Mouse (Mus musculus): ENCODE measurements around the gene Magi1. TPM values are rescaled to one million over a fixed set of nuclear protein-coding genes. Genes with fewer than 3 reads are reported as not detected.

Gene Magi1
- polyA plus RNA-seq, 1 experiment from 2014 or later, result 36.2 TPM

DNA sequence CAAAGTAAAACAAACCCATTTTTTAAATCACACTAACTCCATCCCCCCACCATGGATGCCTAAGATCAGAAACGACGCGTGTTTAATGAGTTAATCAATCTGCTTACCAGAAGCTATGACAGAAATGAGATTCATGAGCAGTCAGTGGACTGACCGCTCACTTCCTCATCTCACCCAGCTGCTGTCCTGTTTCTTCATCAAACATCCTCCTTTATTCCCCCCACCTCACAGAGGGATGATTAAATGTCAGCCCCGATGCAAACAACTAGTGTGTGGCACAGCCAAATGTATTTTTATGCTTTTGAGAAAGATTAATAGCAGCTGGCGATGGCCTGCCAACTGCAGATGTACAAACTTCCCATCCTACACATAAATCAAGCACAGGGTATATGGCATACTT lies 540.6 kb downstream of the Magi1 start:
- ATAC-seq, result no peak
- Histone ChIP-seq H3K27ac (ENCODE audit: low read length) (no peak overlapping the region), H3K4me2 (ENCODE audit: low read length) (no peak overlapping the region), H3K4me3 (replicated peaks; ENCODE audit: low read length) (no peak overlapping the region), H3K36me3 (ENCODE audit: control insufficient read depth, insufficient read depth) (peaks cover 4% of the 10 kb centered on the region), H3K9me3 (ENCODE audit: control insufficient read depth, low read length) (no peaks in the 10 kb centered on the region), H3K27me3 (replicated peaks; ENCODE audit: control insufficient read depth, insufficient read depth, low read length) (no peaks in the 10 kb centered on the region), H3K4me1 (replicated peaks; ENCODE audit: control insufficient read depth, insufficient read depth, low read length) (peaks cover 10% of the 10 kb centered on the region), H3K9ac (replicated peaks; ENCODE audit: low read depth, low read length) (no peak overlapping the region)
- 74% methylated on average over 6 of the region's 6 CpGs for whole genome bisulfite sequencing

- H3K27me3 ChIP-seq (replicated peaks; ENCODE audit: control insufficient read depth, insufficient read depth, low read length), result no peaks in the 10 kb centered on the region
- 0 out of 2 replicates have a peak, but pooled peaks have one; percentile 36 for ATAC-seq
Observed at GRCm38 (mm10) chr6:93739786-93740185, 543.9 kb downstream of the Magi1 start.

DNA sequence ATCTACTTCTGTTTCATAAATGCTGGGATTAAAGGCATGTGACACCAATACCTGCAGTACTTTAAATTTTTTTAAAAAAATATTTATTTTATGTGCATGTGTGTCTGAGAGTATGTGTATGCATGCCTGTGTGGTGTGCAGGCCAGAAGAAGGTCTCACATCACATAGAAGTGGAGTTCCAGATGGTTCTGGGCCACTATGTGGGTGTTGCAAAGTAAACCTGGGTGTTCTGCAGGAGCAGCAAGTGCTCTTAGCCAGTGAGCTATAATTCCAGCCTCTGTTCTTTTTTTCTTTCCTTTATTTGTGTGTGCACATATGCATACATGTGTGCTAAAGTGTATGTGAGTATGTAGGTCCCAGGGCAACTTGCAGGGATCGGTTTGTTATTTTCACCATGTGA lies 546.6 kb downstream of the Magi1 start:
- peaks cover 10% of the 10 kb centered on the region for H3K4me1 ChIP-seq (replicated peaks; ENCODE audit: control insufficient read depth, insufficient read depth, low read length)
- no peak for ATAC-seq
- H3K27me3 ChIP-seq (replicated peaks; ENCODE audit: control insufficient read depth, insufficient read depth, low read length), result no peaks in the 10 kb centered on the region
- H3K4me2 ChIP-seq (ENCODE audit: low read length), result no peak overlapping the region
- H3K9me3 ChIP-seq (ENCODE audit: control insufficient read depth, low read length), result no peaks in the 10 kb centered on the region
- no peaks in the 10 kb centered on the region for H3K36me3 ChIP-seq (ENCODE audit: control insufficient read depth, insufficient read depth)
- 100% methylated on average over 1 of the region's 1 CpGs for WGBS
- H3K27ac ChIP-seq (ENCODE audit: low read length), result no peak overlapping the region
- no peak overlapping the region for H3K9ac ChIP-seq (replicated peaks; ENCODE audit: low read depth, low read length)
- no peak overlapping the region for H3K4me3 ChIP-seq (replicated peaks; ENCODE audit: low read length)

More at GRCm38 (mm10) chr6:93739786-93740185, 543.9 kb downstream of the Magi1 start:
- Histone ChIP-seq H3K9me3 (ENCODE audit: control insufficient read depth, low read length) (no peaks in the 10 kb centered on the region), H3K4me3 (replicated peaks; ENCODE audit: low read length) (no peak overlapping the region), H3K27ac (ENCODE audit: low read length) (no peak overlapping the region), H3K4me1 (replicated peaks; ENCODE audit: control insufficient read depth, insufficient read depth, low read length) (peaks cover 10% of the 10 kb centered on the region), H3K9ac (replicated peaks; ENCODE audit: low read depth, low read length) (no peak overlapping the region), H3K36me3 (ENCODE audit: control insufficient read depth, insufficient read depth) (no peaks in the 10 kb centered on the region; the same call in 1 of the 2 replicates), H3K4me2 (ENCODE audit: low read length) (no peak overlapping the region)
- 44% methylated on average over 3 of the region's 3 CpGs for WGBS

GRCm38 (mm10) chr6:93736071-93736470 lies 547.6 kb downstream of the Magi1 start:
- no peak for ATAC-seq
- H3K9me3 ChIP-seq (ENCODE audit: control insufficient read depth, low read length), result no peaks in the 10 kb centered on the region
- no peak overlapping the region for H3K9ac ChIP-seq (replicated peaks; ENCODE audit: low read depth, low read length)

DNA sequence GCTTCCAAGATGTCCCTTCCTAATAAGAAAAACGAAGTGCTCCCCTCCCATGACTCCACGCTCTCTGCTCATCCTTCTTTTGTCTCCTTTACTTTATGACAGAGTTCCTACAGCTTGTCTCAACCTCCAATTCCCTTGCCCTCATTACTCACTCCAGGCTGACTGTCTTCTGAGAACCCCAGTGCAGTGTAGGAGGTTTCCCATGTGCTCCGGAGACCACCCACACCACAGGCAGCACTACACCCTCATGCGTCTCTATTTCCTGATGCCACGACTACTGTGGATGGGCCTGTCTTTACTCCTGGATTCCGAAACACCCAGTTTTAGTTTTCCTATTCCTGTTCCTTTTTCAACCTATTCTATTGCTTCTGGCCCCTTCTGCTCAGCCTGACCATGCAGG lies 549.9 kb downstream of the Magi1 start:
- Histone ChIP-seq H3K4me3 (replicated peaks; ENCODE audit: low read length) (no peak overlapping the region), H3K36me3 (ENCODE audit: control insufficient read depth, insufficient read depth) (no peaks in the 10 kb centered on the region), H3K9ac (replicated peaks; ENCODE audit: low read depth, low read length) (no peak overlapping the region), H3K4me2 (ENCODE audit: low read length) (no peak overlapping the region), H3K4me1 (replicated peaks; ENCODE audit: control insufficient read depth, insufficient read depth, low read length) (peaks cover 2% of the 10 kb centered on the region; the same call in 1 of the 2 replicates), H3K27me3 (replicated peaks; ENCODE audit: control insufficient read depth, insufficient read depth, low read length) (no peaks in the 10 kb centered on the region), H3K27ac (ENCODE audit: low read length) (no peak overlapping the region), H3K9me3 (ENCODE audit: control insufficient read depth, low read length) (no peaks in the 10 kb centered on the region)
- 92% methylated on average over 6 of the region's 6 CpGs for WGBS
- no peak for ATAC-seq

More at GRCm38 (mm10) chr6:93736071-93736470, 547.6 kb downstream of the Magi1 start:
- WGBS, result 92% methylated on average over 3 of the region's 3 CpGs
- Histone ChIP-seq H3K4me2 (ENCODE audit: low read length) (no peak overlapping the region), H3K27ac (ENCODE audit: low read length) (no peak overlapping the region), H3K4me3 (replicated peaks; ENCODE audit: low read length) (no peak overlapping the region), H3K36me3 (ENCODE audit: control insufficient read depth, insufficient read depth) (no peaks in the 10 kb centered on the region), H3K27me3 (replicated peaks; ENCODE audit: control insufficient read depth, insufficient read depth, low read length) (no peaks in the 10 kb centered on the region), H3K4me1 (replicated peaks; ENCODE audit: control insufficient read depth, insufficient read depth, low read length) (peaks cover 10% of the 10 kb centered on the region)

DNA sequence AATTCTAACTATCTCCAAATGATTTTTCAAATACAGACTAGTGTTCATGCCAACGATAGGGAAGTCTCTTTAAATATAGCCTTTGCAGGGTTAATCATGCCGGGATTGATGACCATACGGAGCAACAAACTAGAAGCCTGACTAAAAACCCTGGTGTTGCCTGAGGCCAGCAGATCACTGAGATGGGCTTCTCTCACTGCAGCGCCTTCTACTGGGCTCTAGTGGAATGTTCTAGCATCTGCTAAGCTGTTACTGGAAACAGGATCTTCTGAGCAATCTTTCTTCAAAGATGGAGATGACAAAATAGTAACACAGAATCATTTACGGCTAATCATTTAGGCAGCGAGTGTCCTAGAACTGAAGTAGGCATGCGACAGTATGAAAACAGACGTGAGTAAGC lies 554.0 kb downstream of the Magi1 start:
- no peak overlapping the region for H3K4me2 ChIP-seq (ENCODE audit: low read length)
- peaks cover 4% of the 10 kb centered on the region for H3K4me1 ChIP-seq (replicated peaks; ENCODE audit: control insufficient read depth, insufficient read depth, low read length)
- ATAC-seq, result no peak
- 73% methylated on average over 8 of the region's 8 CpGs for WGBS
- H3K27ac ChIP-seq (ENCODE audit: low read length), result no peak overlapping the region
- H3K9ac ChIP-seq (replicated peaks; ENCODE audit: low read depth, low read length), result no peak overlapping the region
- H3K27me3 ChIP-seq (replicated peaks; ENCODE audit: control insufficient read depth, insufficient read depth, low read length), result no peaks in the 10 kb centered on the region
- H3K4me3 ChIP-seq (replicated peaks; ENCODE audit: low read length), result no peak overlapping the region
- no peaks in the 10 kb centered on the region for H3K36me3 ChIP-seq (ENCODE audit: control insufficient read depth, insufficient read depth)
- H3K9me3 ChIP-seq (ENCODE audit: control insufficient read depth, low read length), result no peaks in the 10 kb centered on the region

GRCm38 (mm10) chr6:93728791-93729190 lies 554.9 kb downstream of the Magi1 start:
- ATAC-seq, result no peak
- H3K9ac ChIP-seq (replicated peaks; ENCODE audit: low read depth, low read length), result no peak overlapping the region
- H3K4me3 ChIP-seq (replicated peaks; ENCODE audit: low read length), result no peak overlapping the region
- H3K9me3 ChIP-seq (ENCODE audit: control insufficient read depth, low read length), result no peaks in the 10 kb centered on the region
- 73% methylated on average over 4 of the region's 4 CpGs for WGBS
- peaks cover 4% of the 10 kb centered on the region for H3K4me1 ChIP-seq (replicated peaks; ENCODE audit: control insufficient read depth, insufficient read depth, low read length)
- H3K4me2 ChIP-seq (ENCODE audit: low read length), result no peak overlapping the region
- H3K27ac ChIP-seq (ENCODE audit: low read length), result no peak overlapping the region
- H3K36me3 ChIP-seq (ENCODE audit: control insufficient read depth, insufficient read depth), result no peaks in the 10 kb centered on the region
- no peaks in the 10 kb centered on the region for H3K27me3 ChIP-seq (replicated peaks; ENCODE audit: control insufficient read depth, insufficient read depth, low read length)

DNA sequence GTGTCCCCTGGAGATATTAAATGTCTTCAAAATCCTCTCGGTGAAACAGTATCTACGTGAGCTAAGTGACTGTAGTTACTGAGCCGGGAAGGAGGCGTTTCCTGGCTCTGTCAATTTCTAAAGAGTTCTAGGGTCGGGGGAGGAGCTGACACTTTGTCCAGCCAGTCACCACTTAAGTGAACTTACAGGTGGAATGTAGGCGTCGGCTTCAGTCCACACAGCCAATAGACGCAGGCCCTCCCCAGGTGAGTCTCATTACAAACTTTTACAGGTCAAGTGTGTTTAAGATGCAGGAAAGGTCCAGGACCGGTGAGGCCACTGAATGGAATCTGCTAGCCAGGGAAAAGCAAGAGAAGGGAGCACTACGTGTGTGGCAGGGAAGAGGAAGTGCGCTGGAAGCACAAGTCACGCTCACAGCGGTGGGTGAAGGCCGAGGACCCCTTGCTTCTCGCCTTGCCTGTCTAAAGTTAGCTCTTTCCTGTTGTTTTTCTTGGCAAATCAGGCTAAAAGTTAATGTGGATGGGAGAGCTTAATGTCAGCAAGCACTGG lies 556.0 kb downstream of the Magi1 start:
- no peaks in the 10 kb centered on the region for H3K9me3 ChIP-seq (ENCODE audit: control insufficient read depth, low read length)
- H3K27me3 ChIP-seq (replicated peaks; ENCODE audit: control insufficient read depth, insufficient read depth, low read length), result no peaks in the 10 kb centered on the region
- ATAC-seq, result no peak
- WGBS, result 55% methylated on average over 15 of the region's 15 CpGs
- no peak overlapping the region for H3K27ac ChIP-seq (ENCODE audit: low read length)
- no peak overlapping the region for H3K9ac ChIP-seq (replicated peaks; ENCODE audit: low read depth, low read length)
- no peaks in the 10 kb centered on the region for H3K36me3 ChIP-seq (ENCODE audit: control insufficient read depth, insufficient read depth)
- H3K4me2 ChIP-seq (ENCODE audit: low read length), result no peak overlapping the region
- H3K4me3 ChIP-seq (replicated peaks; ENCODE audit: low read length), result no peak overlapping the region
- peaks cover 4% of the 10 kb centered on the region for H3K4me1 ChIP-seq (replicated peaks; ENCODE audit: control insufficient read depth, insufficient read depth, low read length)

GRCm38 (mm10) chr6:93726829-93727455 lies 556.8 kb downstream of the Magi1 start:
- whole genome bisulfite sequencing, result 54% methylated on average over 7 of the region's 7 CpGs
- no peak overlapping the region for H3K9ac ChIP-seq (replicated peaks; ENCODE audit: low read depth, low read length)
- H3K4me3 ChIP-seq (replicated peaks; ENCODE audit: low read length), result no peak overlapping the region
- no peaks in the 10 kb centered on the region for H3K27me3 ChIP-seq (replicated peaks; ENCODE audit: control insufficient read depth, insufficient read depth, low read length)
- no peaks in the 10 kb centered on the region for H3K36me3 ChIP-seq (ENCODE audit: control insufficient read depth, insufficient read depth)
- peaks cover 4% of the 10 kb centered on the region for H3K4me1 ChIP-seq (replicated peaks; ENCODE audit: control insufficient read depth, insufficient read depth, low read length)
- peak; percentile 63; the same call in 1 of the 2 replicates for ATAC-seq
- no peak overlapping the region for H3K27ac ChIP-seq (ENCODE audit: low read length)
- H3K4me2 ChIP-seq (ENCODE audit: low read length), result no peak overlapping the region
- H3K9me3 ChIP-seq (ENCODE audit: control insufficient read depth, low read length), result no peaks in the 10 kb centered on the region

Measured in forebrain, embryonic 16.5 days (tissue).